Mouse (Mus musculus) MEL-GATA-1-ER (cell line): ENCODE results near the gene Ss18l1.

ENCODE experiments used
- DNase-seq: peaks from one replicate; pipeline ENCODE4 v3.0.0-alpha.2; 2012; ENCODE audit warnings: low read depth; ENCODE audit errors: extremely low read depth

Gene Ss18l1

DNA sequence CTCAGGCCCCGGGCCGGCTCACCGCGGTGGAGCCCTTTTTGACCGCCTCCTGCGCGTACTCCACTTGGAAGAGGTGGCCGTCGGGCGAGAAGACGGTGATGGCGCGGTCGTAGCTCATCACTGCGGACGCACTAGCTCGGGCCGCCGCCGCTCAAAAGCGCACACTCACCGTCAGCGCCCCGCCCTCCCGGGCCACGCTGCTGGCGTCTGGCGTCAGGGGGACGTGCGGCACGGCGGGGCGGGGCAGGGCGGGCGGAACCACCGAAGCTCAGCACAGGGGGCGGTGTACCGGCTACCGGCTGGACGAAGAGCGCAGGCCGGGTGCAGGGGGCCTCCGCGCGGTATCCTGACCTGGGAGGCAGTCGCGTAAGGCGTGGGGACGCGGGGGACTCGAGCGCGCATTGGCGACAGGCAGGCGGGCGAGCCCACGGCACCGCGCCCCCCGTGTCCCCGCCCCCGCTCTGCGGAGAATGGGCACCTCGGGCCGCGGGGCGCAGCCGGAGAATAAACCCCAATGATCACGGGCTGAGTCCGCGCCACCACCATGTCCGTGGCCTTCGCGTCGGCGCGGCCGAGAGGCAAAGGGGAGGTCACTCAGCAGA is at the start of gene Ss18l1, which contains the start of gene Psma7:
Gene Ss18l1, plus strand, starts transcription at position 254 of the 602 bp plus-strand sequence.
Gene Psma7, minus strand, starts transcription at position 178 of the 602 bp plus-strand sequence.
- peak; percentile 56 for DNase-seq

DNA sequence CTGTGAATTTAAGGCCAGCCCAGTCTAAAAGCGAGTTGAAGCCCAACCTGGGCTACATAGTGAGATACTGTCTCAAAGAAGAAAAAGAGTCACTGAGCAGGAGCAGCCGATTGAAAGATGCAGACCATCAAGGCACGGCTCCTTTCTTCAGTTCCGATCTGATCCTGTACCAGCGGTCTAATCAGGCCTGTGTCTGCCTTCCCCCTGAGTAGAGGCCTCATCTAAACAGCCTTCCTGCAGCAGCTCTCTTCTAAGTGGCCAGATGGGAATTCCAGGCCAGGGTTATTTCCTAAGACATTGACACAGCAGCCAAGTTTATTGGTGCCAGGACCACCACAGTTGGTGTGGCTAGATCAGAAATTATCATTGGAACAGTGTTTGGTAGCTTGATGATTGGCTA is 49.2 kb upstream of the Ss18l1 start:
- no peak for DNase-seq

DNA sequence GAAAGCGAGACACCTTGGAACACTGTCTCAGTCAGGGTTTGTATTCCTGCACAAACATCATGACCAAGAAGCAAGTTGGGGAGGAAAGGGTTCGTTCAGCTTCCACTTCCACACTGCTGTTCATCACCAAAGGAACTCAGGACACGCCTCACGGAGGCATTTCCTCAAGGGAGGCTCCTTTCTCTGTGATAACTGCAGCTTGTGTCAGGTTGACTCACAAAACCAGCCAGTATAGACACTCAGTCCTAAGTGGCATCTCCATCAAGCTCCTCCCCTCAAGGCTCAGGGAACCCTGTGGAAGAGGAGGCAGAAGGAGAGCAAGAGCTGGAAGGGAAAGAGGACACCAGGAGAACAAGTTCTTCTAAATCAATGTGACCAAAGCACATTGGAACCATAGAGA is 43.9 kb upstream of the Ss18l1 start:
- DNase-seq, result no peak

DNA sequence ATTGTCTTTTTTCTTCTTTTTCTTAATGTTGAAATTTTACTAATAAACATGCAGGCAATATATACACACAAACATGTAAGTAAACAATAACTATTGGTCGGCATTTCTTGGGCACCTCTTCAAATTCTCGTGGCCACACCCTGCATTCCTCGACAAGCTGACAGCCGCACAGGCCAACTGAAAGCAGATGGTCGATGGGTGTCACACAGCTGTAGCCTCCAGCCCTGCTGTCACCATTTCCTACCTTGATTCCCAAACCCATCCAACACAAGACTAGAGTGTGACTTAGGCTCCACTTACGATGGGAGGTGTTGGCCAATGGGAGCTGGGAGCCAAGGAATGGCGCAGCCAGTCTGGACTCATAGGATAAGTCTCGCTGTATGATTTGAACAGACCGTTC is 40.7 kb upstream of the Ss18l1 start:
- DNase-seq, result no peak

DNA sequence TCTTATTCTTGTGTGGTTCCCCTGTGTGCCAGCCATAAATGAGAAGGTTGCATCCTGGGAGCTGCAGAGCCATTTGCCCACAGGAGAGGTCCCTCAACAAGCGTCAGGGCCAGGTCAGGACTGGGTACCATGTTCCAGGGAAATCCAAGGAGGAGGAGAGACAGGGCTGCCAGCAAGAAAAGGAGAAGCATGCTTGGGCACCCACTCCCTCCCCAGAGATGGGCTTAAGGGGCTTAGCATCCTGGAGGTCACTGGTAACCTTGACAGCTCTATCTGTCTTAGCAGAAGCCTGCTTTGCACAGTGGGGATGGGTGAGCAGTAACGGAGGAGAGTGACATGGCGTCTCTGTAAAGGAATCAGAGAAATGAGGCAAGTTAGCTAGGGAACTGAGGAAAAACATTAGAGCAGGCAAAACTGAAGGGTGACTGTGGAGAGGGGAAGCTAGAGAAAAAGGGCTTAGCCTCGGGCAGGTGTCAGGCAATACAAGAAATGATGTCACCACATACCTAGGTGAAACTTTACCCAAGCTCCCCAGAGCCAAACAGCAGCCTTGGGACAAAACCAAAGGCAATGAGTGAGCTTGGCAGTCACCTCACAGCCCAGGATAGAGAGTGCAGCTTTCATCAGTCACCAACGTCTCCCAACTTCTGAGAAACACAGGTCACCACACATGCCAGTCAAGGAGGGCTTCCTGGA is 36.5 kb upstream of the Ss18l1 start:
- no peak for DNase-seq

DNA sequence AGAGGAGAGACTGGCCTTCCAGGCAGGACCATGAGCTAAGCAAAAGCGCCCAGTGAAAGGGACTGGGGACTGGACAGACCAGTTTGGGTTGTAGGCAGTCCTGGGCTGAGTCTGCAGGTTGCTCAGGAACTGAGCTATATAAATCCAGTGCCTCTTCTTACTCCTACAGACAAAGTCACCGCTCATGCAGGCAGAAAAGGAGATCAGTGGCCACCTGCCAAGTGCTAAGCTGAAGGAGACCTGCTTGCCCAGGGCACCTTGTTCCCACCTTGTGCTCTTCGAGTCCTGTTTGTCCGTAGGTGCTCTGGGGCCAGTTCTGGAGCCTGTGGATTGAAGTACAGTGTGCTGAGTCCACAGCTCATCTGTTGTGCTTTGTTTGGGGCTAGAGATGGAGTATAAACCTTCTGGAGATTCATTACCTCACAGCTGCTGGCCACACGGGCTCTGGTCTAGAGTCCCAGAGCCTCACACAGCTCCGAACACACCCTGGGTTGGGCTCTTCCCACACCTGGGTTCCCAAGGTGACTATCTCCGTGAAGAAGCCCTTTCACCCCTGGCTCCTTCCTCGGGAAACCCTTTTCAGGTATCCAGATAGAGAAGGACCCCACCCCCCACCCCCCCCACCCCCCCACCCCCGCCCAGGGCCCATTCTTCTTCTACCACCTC is 35.8 kb upstream of the Ss18l1 start:
- DNase-seq, result no peak

DNA sequence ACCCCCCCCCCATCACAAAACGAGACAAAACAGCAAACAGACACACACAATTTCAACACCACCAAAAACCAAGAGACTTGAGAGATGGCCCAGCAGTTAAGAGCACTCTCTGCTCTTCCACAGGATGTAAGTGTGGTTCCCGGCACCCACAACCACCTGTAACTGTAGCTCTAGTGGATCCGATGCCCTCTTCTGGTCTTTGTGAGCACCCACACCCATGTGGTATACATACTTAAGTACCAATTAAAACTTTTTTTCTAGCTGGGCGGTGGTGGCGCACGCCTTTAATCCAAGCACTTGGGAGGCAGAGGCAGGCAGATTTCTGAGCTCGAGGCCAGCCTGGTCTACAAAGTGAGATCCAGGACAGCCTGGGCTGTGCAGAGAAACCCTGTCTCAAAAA is 31.6 kb upstream of the Ss18l1 start:
- no peak for DNase-seq

DNA sequence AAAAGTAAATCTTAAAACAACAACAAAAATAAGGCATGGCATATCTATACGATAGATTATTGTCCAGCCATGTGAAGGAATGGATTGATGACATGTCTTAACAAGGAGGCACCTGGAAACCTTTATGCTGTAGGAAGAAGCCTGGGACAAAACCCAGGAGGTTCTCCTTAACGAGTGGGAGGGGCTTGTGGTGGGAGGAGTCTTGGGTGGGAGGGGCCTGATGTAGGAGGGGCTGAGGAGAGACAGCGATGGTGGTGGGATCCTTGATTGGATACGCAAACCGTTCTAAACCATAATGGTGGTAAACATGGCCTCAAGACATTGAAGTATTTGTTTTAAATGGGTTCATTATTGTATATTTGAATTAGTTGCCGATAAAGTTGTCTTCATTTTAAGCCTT is 30.9 kb upstream of the Ss18l1 start:
- no peak for DNase-seq

DNA sequence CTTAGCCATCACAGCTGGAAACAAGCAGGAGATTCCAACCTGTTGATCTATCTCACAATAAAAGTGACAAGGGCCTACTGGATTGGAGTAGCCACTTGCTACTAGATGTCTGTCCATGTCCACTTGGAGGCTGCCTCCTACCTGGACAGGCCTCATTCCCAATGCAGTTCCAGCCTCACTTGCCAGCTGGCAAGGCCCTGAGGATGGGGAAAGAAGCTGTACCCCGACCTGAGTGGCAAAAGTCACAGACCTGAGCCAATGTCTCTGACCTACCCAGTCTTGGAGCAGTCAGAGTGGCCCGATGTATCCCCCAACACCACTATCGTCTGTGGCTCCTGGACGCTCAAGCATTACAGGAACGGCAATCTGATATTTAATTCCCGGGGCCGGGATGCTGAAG is 28.6 kb upstream of the Ss18l1 start:
- no peak for DNase-seq

DNA sequence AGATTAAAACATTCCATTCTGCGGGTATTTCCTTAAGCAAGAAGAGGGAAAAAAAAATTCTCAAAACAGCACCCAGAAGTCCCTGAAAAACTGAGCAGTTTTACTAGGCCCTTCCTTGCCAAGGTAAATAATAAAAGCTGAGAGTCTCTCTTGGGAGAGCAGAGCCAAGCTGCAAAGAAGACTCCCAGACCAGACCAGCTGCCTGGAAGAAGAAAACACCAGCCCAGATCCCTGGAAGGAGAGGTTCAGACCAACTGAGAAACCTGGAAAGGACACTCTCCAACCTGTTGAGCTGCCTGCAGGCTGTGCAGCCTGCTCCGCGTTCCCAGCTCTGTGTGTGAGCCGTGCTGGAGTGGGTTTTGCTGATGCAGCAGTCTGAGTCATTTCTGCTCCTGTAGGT is 24.7 kb upstream of the Ss18l1 start:
- DNase-seq, result no peak

DNA sequence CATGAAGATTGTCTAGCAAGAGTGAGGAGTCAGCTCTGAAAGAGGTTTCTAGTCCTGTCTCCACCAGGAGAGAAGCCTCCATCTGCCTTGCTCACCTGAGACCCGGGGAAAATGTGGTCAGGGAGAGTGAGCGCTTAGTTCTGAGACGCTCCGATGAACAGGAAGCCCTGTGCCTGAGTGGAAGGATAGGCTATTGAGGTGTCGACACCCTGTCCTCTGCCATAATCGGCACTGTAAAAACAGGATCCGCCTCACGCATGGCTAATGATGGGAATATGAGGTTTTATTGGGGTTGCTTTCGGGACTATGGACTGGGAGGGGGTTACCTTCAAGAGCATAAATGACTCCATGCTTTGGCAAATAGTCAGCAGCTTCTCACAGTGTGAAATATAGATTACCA is 23.7 kb upstream of the Ss18l1 start:
- DNase-seq, result no peak

DNA sequence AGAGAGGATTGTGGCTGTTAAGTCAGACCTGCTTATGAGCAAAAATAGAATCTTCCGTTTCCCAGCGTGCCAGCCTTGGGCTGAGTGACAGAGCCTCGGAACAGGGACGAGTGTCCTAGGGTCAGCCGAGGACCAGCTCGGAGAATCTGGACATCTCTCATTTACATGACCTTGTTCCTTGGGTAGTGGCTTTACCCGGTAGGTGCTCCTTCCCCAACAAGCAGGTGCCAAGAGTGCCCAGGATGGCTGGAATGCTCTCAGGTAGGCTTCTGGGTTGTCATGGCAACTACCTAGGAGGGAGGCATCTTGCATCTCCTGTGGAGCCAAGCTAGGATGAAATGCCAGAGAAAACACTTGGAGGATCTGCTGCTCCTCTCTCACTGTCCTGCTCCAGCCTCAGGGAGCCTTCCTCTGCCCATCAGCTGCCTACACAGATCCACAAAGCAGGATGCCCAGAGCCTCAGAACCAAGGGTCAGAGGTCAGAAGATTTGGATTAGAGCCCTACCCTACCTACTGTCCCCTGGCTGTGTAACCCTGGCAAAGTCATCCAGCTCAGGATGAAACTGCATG is 22.1 kb upstream of the Ss18l1 start:
- DNase-seq, result no peak

DNA sequence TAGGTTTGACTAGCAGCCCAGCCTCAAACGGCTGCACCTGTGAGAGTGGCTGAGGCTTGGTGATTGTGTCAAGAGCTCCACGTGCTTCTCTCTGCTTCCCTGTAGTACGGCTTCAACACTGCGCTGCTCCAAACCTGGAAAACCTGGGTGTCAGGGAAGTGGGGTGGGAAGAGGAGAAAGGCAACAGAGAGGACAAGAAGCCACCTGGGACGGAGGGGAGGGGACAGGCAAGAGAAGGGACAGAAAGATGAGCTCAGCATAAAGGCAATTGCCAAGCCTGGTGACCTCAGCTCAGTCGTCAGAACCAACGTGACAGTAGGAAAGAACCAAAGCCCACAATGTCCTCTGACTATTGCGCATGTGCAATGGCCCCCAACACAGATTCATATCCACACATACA is 21.4 kb upstream of the Ss18l1 start:
- no peak for DNase-seq

DNA sequence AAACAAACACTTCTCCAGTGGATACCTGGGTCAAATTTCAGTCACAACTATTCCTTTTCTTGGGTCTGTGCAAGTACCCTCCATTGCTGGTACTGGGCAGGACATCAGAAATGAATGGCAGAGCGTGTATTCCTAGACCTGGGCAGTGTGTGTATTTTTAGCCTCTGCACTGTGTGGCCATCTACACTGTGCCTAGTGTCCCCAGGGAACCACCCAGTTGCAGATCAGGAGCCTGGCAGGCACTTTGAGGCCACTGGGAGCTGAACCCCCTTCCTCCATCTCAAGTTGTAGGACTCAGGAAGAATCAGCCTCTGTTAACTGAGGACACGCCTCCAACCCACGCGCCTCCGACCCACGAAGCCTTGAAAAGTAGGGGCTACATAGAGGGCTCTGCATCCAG is 19.6 kb upstream of the Ss18l1 start:
- DNase-seq, result no peak

DNA sequence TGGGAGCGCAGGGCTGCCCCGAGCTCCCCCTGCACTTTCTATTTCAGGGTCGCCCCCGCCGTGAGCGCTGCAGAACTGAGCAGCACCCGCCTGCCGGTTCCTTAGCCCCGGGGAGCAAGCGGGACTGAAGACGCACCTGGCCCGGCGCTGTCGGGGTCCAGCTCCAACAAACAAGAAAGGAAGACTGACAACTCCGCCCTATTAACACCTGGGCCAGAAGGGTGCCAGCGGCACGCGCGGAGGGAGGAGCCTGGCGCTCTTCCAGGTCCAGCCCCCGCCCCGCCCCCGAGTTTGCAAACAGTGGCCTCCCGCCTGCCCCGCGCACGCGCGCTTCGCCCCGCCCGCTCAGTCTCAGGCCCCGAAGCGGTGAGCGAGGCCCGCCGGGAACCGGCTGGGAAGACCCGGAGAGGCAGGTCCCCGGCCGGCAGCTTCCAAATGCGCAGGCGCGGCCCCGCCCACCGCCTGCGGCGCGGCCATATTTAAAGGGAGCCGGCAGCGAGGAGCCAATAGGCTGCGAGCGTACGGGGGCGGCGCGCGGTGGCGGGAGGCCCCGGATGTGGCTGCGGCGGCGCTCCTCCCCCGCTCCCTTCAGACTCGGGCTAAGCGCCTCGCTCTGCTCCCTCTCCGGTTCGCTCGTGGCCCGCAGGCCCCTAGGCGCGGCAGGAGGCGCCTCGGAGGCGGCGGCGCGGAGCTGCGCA is 17.8 kb upstream of the Ss18l1 start, which contains the start of gene Lsm14b:
Gene Lsm14b, plus strand, starts transcription at position 587 of the 698 bp plus-strand sequence.
- peak; percentile 81 for DNase-seq

DNA sequence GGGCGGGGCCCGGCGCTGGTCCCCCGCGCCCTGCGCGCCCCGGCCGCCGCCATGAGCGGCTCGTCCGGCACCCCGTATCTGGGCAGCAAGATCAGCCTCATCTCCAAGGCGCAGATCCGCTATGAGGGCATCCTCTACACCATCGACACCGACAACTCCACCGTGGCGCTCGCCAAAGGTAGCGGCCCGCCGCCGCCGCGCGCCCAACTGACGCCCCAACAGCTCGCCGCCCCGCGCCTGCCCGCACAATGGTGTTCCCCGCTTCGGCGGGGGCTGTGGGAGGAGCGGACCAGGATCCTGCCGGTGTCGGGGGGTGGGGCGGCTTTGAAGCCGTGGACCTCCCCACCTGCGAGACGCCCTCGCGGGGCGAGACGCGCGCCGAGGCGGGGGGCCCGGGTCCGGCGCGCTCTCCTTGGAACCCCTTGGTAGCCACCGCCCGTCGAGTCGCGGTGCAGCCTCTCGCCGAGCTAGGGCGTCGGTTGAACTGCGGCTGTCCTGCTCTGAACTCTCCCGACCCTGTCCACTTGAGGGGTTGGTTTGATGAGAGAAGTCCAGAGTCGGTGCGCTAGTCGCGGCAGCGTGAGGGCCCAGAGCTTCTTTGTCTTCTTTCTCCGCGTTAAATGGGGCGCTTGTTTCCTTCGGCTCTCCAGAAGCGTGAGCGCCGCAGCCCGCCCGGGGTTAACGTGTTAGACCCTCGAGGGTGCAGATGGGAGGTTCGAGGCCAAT is 17.0 kb upstream of the Ss18l1 start:
- no peak for DNase-seq

DNA sequence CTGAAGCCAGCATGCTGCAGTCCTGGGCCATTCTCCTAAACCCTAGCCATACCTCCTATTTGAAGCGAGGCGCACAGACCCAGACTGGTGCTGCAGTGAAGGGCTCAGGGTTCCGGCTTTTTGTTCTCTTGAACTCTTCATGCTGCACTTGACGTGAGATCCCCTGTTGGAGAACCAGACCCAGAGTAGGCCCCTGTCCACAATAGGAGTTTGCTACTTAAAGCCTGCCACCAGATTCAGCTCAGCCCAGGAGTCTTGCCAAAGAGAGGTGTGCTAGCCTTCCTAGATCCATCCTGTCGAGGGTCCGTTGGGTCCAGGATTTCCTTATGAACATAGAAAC is 16.5 kb upstream of the Ss18l1 start:
- DNase-seq, result no peak

DNA sequence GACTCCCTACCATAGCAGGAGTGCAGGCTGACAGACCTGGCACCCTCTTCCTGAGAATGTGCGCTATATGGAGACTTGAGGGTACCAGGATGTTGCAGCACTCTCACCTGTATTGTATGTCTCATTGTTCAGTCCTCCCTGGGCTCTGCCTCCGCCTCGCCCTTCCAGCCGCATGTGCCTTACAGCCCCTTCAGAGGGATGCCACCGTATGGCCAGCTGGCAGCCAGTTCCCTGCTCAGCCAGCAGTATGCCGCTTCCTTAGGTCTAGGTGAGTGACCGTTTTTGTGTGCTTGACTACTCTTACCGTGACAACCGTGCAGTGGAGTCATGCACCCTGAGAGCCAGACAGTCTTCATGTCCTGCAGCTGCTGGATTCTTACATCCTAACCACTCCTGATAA is 14.5 kb upstream of the Ss18l1 start:
- no peak for DNase-seq

DNA sequence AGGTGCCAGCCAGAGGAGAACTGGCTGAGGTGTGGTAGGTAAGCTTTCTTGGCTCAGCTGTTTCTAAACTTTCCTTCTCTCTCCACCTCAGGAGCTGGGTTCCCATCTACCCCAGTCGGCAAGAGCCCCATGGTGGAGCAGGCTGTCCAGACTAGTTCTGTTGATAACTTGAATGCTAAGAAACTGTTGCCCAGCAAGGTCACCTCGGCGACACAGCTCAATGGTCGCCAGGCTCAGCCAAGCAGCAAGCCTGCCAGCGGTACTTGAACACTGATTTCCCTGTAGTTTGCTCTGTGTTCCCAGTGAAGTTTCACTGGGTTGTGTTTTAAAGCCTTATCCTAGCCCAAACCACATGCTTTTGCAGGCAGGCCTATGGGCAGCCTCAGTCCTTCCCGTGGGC is 11.0 kb upstream of the Ss18l1 start:
- DNase-seq, result no peak

DNA sequence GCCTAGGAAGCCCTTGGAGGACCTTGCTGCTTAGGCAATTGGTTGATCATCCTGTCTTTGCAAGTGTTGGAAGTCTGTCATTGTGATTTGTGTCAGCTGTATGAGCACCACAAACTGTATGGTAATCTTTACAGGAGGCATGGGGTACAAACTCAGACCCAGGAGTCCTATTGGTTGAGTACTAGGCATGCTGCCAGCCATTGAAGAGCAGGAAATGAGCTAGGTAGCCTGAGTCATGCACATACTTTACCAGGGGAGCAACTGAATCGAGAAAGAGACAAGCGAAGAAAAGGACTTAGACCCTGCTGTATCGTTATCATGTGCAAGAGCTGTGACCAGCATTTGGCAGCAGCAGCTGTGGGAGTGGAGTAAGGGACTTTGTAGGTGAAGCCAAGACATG is 9.4 kb upstream of the Ss18l1 start:
- no peak for DNase-seq

DNA sequence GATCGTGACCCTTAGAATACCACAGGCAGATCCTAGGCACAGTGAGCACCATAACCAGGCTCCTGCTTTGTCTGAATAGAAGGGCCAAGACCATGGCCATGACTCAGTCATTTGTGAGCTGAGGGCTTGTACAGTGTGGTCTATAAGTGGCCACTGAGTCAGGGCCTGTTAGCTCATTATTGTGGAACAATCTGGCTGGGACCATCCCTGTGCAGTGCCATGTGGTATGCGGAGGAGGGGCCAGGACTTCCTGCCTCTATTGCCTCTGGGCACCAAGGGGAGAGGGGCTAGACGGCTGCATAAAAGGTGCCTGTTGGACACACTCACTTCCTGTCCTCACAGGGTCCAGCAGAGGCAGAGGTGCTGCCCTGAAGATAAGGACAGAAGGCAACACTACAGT is 8.4 kb upstream of the Ss18l1 start:
- DNase-seq, result no peak
